Mouse (Mus musculus) embryonic facial prominence, embryonic 14.5 days (tissue): ENCODE results near the gene Acod1. TPM values are rescaled to one million over a fixed set of nuclear protein-coding genes. Genes with fewer than 3 reads are reported as not detected.

Experiments
- ATAC-seq: fragments of 200-750 bp; cut with Nextera tagmentation; 2 replicates; pipeline ENCODE4 v1.8.0; 2017; ENCODE audit warnings: low read depth, moderate number of reproducible peaks, moderate TSS enrichment
- DNase-seq: peaks from one replicate; pipeline ENCODE4 v3.0.0-alpha.2; 2015; ENCODE audit warnings: low spot score
- H3K27ac ChIP-seq: fragments of 300-500 bp; sonication (generic); replicated peaks from 2 replicates; pipeline ENCODE4 v1.5.1; 2014; ENCODE audit warnings: low read depth, mild to moderate bottlenecking, low read length, moderate library complexity
- H3K27me3 ChIP-seq: fragments of 300-500 bp; sonication (generic); replicated peaks from 2 replicates; pipeline ENCODE4 v1.6.1; 2014; ENCODE audit warnings: low read length; ENCODE audit not compliant: control insufficient read depth, insufficient read depth
- H3K36me3 ChIP-seq: fragments of 300-500 bp; sonication (generic); 2 replicates; pipeline ENCODE4 v1.6.1; 2014; ENCODE audit warnings: low read length, mixed read lengths; ENCODE audit not compliant: control insufficient read depth, insufficient read depth
- H3K4me1 ChIP-seq: fragments of 300-500 bp; sonication (generic); 2 replicates; pipeline ENCODE4 v1.6.1; 2014; ENCODE audit warnings: antibody characterized with exemption, low read length; ENCODE audit not compliant: control insufficient read depth, insufficient read depth
- H3K4me2 ChIP-seq: fragments of 300-500 bp; sonication (generic); 2 replicates; pipeline ENCODE4 v1.6.1; 2014; ENCODE audit warnings: low read depth, mild to moderate bottlenecking, low read length, moderate library complexity, mixed read lengths
- H3K4me3 ChIP-seq: fragments of 300-500 bp; sonication (generic); 2 replicates; pipeline ENCODE4 v1.5.1; 2014; ENCODE audit warnings: low read depth, mild to moderate bottlenecking, low read length
- H3K9ac ChIP-seq: fragments of 300-500 bp; sonication (generic); 2 replicates; pipeline ENCODE4 v1.6.1; 2014; ENCODE audit warnings: low read depth, mild to moderate bottlenecking, low read length, moderate library complexity, mixed read lengths
- H3K9me3 ChIP-seq: fragments of 300-500 bp; sonication (generic); 2 replicates; pipeline ENCODE4 v1.6.1; 2016; ENCODE audit warnings: low read length; ENCODE audit not compliant: control insufficient read depth
- WGBS: fragments of 180-500 bp; shearing (Covaris S2); extraction: QIAGEN DNeasy Blood & Tissue Kit; methylation state at CpG from one replicate; pipeline ENCODE4 v1.1.7; 2014; 5-methylcytosine and 5-hydroxymethylcytosine counted together
- polyA plus RNA-seq: library from polyadenylated mRNA; unstranded; fragments of >200 nt; fragmentation: Nextera tagmentation; extraction: Ambion mirVana; gene quantifications from 2 replicates; pipeline ENCODE4 v1.2.1, GENCODE M21; 2014

The Acod1 gene
- polyA plus RNA-seq, 1 experiment from 2014 or later = 0.06 TPM

- Histone ChIP-seq H3K27me3 (no peaks in the 10 kb centered on the region), H3K9ac (no peak overlapping the region), H3K4me1 (peaks cover 3% of the 10 kb centered on the region), H3K27ac (no peak overlapping the region), H3K36me3 (no peaks in the 10 kb centered on the region), H3K4me3 (no peak overlapping the region), H3K9me3 (no peaks in the 10 kb centered on the region), H3K4me2 (no peak overlapping the region)
- 60% methylated on average over 6 of the region's 6 CpGs for WGBS
- ATAC-seq = no peak
- DNase-seq = no peak
These were observed 55.5 kb downstream of the Acod1 start for GRCm38 (mm10) chr14:103102246-103102645.

- Histone ChIP-seq H3K9me3 (no peaks in the 10 kb centered on the region), H3K27me3 (no peaks in the 10 kb centered on the region), H3K4me1 (no peaks in the 10 kb centered on the region; the same call in 1 of the 2 replicates), H3K4me2 (no peak overlapping the region), H3K4me3 (no peak overlapping the region), H3K27ac (no peak overlapping the region), H3K9ac (no peak overlapping the region), H3K36me3 (no peaks in the 10 kb centered on the region)
- WGBS = 76% methylated on average over 10 of the region's 10 CpGs
- DNase-seq (no peak), ATAC-seq (no peak)
These were observed 56.1 kb downstream of the Acod1 start for GRCm38 (mm10) chr14:103102731-103103335.

Other genes with a start within 250 kb of the Acod1 start
- 69.7 and 74.4 TPM in 2 replicates for gene Kctd12, start 64.3 kb upstream of the Acod1 start, polyA plus RNA-seq
- gene Cln5, start 23.2 kb downstream of the Acod1 start, polyA plus RNA-seq = 34.3 and 34.9 TPM in 2 replicates
- 34.1 and 35.0 TPM in 2 replicates for gene Fbxl3, start 52.6 kb downstream of the Acod1 start, polyA plus RNA-seq